Mouse (Mus musculus) bone marrow, adult 2 months (tissue): Measurements from ENCODE around the gene Cd82.

ENCODE experiments used
- CTCF ChIP-seq: fragments of 200-500 bp; IDR thresholded peaks from 2 replicates; pipeline ENCODE4 v1.5.1; 2011; ENCODE audit warnings: low read length, control low read depth; ENCODE audit not compliant: control insufficient read depth, insufficient read depth
- POLR2A ChIP-seq: fragments of 200-500 bp; IDR thresholded peaks from 2 replicates; pipeline ENCODE4 v1.6.1; 2011; ENCODE audit warnings: low read depth, mild to moderate bottlenecking, control low read depth, low read length, borderline replicate concordance; ENCODE audit not compliant: control insufficient read depth

DNA sequence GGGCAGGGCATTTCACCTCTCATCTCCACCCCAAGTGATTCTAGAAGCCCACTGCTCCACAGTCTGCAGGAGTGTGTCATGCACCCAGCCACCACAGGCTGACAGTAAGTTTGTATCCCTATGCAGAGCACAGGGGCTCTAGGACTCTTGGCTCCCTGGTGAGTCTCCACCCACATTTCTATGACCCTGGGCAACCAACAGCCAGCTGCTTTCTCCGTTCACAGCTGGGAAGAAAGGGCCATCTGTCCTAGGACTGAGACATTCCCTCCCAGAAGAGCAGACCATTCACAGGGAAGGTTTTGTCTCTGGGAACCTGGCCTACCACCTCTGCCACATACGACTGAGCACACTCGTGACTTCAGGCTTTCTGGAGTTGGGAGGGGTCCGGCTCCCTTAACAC is 37.1 kb downstream of the Cd82 start:
- no peak for TF ChIP-seq CTCF
- no peak for TF ChIP-seq POLR2A
